Mouse (Mus musculus): ENCODE measurements around the gene Nek8.

GRCm38 (mm10) chr11:78182961-78183844 is 6.7 kb upstream of the Nek8 start, which contains the start of gene Rpl23a:
- TF ChIP-seq ZMIZ1 (IDR thresholded peaks at IDR 0.05; ENCODE audit: low read depth, low read length) (peak; percentile 97), CTCF (conservative IDR thresholded peaks at IDR 0.05 in 1 of 2, IDR thresholded peaks at IDR 0.05 in 1 of 2; ENCODE audit: low read depth in 2 of 2, low read length in 2 of 2) (peak in 1 of 2 experiments; percentile 51; a peak in 2 of 4 replicates), TCF12 (IDR thresholded peaks at IDR 0.05; ENCODE audit: low read depth, low read length) (peak; percentile 97), ELF1 (IDR thresholded peaks at IDR 0.05; ENCODE audit: low read depth, low read length) (peak; percentile 31; the same call in 1 of the 2 replicates), POLR2A (IDR thresholded peaks at IDR 0.05; ENCODE audit: low read depth, low read length) (peak; percentile 99), NELFE (IDR thresholded peaks at IDR 0.05; ENCODE audit: low read depth, low read length) (peak; percentile 99), JUND (conservative IDR thresholded peaks at IDR 0.05; ENCODE audit: low read depth, low read length) (no peak), ETS1 (conservative IDR thresholded peaks at IDR 0.05; ENCODE audit: low read depth, low read length) (peak; percentile 77), USF2 (conservative IDR thresholded peaks at IDR 0.05; ENCODE audit: low read depth, low read length) (peak; percentile 46; the same call in 1 of the 2 replicates), RAD21 (IDR thresholded peaks at IDR 0.05; ENCODE audit: low read depth, low read length) (no peak; the same call in none of the 2 replicates), CHD1 (IDR thresholded peaks at IDR 0.05; ENCODE audit: low read depth, low read length) (no peak; the same call in none of the 2 replicates), MAZ (IDR thresholded peaks at IDR 0.05; ENCODE audit: low read depth, low read length) (peak; percentile 69; the same call in 1 of the 2 replicates), HCFC1 (IDR thresholded peaks at IDR 0.05; ENCODE audit: low read depth, low read length) (peak; percentile 95), MAFK (IDR thresholded peaks at IDR 0.05; ENCODE audit: insufficient replicate concordance, low read length) (no peak)

Data from CH12.LX (cell line).